Mouse (Mus musculus) cerebellum, adult 9-10 months (tissue): ENCODE results near the gene Pex11b.
"Not testable (repeated sequence)": the region's sequence is repeated elsewhere in the genome, so short reads cannot be mapped to it uniquely, and the experiment has no call there.

Source experiments
- DNase-seq: peaks from one replicate; pipeline ENCODE4 v3.0.0; 2022

The Pex11b gene

DNA sequence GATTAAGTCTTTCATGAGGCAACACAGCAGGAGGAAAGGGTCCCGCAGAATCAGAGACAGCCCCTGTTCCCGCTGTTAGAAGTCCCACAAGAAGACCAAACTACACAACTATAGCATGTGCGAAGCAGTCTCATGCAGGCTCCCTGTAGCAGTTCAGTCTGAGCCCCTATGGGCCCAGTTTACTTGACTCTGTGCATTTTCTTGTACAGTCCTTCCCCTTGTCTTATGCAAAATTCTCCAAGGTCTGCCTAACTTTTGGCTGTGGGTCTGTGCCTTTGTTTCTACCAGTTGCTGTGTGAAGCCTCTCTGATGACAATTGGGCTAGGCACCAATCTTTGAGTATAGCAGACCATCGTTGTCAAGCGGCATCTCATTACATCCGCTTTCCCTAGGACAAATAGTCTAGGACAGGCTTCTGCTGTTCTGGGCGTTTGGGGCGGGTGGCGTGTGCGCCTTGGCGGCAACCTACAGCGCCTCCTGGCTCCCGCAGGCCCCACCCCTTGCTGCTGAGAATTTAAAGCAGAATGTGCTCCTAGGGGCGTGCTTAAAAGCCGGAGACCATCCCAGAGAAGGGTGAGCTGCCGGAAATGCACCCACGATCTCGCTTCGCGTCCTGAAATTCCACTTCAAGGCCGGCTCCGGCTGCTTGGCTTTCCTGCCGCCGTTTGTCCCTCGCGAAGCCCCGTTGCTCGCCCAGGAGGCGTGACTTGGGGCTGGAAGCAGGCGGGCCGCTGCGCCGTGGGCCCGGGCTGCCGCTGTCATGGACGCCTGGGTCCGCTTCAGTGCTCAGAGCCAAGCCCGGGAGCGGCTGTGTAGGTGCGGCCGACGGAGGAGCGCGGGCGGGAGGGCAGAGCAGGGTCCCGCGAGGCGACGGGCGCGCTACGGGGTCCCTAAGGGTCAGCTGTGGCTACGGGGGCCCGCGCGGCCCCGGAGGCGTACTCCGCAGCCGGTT is at the start of gene Pex11b, which contains the start of gene Gm42957:
Gene Pex11b, plus strand, starts transcription at position 449 of the 952 bp plus-strand sequence.
Gene Gm42957, plus strand, starts transcription at position 547 of the 952 bp plus-strand sequence.
- DNase-seq, result peak; percentile 84

DNA sequence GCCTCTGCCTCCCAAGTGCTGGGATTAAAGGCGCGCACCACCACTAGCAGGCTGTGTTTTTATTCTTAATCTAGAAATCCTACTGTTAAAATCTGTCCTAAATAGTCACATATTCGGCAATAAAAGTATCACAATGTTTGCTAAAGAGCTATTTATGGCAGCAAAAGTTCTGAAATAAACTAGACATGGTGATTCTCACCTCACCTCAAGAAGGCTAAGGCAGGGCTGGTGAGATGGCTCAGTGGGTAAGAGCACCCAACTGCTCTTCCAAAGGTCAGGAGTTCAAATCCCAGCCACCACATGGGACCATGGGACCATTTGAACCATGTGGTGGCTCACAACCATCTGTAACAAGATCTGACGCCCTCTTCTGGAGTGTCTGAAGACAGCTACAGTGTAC is 44.5 kb upstream of the Pex11b start:
- DNase-seq, result no peak

DNA sequence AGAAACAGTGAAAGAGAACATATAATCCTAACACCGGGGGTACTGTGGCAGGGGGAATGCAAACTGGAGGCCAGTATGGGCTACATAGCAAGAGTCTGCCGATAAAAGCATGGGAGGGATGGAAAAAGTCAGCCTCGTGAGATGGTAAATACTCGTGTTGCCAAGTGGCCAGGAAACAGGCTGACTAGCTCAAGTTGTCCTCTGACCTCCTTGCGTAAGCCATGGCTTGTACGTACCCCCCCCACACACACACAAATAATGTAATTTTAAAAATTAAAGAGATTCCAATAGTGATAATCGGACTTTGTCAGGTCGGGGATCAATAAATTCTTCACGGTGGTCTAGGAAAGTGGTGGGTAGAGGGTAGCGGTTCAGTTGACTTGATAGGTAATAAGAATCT is 41.8 kb upstream of the Pex11b start:
- DNase-seq, result no peak

DNA sequence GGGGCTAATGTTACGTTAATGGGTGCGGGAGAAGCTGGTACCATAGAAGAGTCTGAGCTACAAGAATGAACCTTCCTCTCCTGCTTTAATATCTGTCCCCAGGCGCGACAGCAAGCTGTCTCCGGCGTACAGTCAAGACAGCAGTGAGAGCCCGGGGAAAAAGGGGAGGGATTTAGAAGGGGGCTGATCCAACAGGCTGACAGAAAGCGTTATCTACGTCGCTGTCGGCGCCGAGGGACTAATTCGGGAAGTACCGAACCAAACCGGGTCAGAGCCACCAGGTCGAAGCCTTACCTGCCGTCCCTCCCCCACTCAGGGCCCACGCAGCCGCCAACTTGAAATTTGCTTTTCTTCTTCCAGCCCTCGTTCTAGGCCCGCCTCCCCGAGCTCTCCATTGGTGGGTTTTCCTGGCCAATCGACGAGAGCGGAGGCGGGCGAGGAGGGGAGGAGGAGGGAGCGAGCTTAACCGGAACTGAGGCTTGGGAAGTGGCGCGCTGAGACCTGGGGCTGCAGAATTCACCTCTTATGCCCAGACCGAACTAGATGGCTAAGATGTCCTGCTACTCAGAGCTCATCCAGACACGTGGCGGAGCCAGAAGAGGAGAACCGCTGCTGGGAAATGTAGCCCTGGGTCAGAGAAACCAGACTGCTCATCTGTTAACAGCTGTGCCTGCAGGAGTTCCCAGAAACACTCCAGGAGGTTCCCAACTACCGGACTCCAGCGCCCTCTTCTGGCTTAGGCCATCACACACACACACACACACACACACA is 41.2 kb upstream of the Pex11b start, which contains the start of gene Polr3gl:
Gene Polr3gl, minus strand, starts transcription at position 392 of the 771 bp plus-strand sequence.
- DNase-seq, result peak; percentile 97

DNA sequence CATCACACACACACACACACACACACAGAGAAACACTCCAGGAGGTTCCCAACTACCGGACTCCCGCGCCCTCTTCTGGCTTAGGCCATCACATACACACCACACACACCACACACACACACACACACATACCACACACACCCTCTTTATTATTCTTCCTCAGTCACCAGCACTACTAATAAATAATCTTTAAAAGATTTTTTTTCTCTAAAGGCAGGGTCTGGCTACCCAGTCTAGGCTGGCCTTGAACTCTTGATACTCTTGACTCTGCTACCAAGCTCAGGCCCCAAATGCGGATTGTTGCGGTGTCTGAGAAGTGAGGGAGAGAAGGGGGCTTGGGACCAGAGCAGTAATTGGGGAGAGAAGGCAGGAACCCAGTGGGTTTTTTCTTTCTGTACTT is 40.3 kb upstream of the Pex11b start:
- DNase-seq, result peak; percentile 58

DNA sequence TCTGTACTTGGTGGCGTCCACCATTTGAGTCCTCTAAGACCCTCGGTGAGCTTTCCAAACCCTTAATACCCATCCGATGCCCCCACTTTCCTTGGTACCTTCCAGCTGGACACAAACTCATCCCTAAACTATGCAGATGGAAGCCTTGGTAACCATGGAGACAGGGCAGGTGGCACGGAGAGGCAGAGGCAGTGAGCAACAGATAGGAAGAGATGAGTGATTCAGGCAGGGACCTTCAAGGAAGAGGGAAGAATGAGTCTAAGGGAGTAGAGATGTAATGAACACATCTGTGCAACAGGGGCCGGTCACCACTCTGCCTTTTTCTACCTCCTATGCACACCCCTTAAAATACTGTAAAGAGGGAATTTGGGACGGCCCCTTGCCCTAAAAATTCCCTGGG is 39.5 kb upstream of the Pex11b start:
- DNase-seq, result peak; percentile 78

DNA sequence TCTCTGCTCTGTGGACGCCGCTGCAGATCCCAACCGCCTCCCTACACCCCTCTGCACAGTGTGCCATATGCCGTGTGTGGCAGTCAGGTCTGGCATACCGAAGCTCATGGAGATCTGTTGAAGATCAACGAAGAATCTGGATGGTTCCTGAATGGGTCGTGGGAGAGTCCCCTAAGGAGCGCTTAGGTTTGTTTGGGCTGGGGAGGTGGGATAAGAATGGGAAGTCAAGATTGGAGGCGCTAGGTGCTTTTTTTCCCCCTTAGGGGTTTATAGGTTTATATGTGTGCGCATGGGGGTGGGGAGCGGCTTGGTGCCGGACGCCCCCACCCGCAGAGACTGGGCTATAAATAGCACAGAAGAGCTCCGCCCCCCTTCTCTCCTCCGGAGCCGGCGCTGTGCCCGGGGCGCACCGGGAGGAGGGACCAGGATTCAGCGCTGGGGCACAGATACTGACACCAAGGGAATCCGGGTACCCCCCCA is 38.9 kb upstream of the Pex11b start, which contains the start of gene Ankrd34a:
Gene Ankrd34a, plus strand, starts transcription at position 409 of the 480 bp plus-strand sequence.
- DNase-seq, result peak; percentile 94

DNA sequence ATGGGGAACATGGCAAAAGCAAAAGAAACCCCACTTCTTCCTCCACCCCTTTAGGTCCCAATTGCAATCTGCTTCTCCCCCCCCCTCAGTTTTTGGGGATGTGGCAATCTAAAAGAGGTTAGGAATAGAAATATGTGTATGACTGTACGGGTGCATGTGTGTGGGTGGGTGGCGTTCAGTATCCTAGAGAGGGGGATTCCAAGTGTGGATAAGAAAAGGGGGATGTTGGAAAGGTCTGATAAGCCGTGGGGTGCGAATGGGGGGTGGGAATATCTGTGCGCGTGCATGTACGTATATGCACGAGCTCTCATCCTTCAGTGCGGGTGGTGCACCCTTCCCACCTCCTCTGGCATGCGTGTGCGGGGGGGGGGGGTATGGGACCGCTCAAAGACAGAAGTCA is 38.3 kb upstream of the Pex11b start:
- DNase-seq, result peak; percentile 74

DNA sequence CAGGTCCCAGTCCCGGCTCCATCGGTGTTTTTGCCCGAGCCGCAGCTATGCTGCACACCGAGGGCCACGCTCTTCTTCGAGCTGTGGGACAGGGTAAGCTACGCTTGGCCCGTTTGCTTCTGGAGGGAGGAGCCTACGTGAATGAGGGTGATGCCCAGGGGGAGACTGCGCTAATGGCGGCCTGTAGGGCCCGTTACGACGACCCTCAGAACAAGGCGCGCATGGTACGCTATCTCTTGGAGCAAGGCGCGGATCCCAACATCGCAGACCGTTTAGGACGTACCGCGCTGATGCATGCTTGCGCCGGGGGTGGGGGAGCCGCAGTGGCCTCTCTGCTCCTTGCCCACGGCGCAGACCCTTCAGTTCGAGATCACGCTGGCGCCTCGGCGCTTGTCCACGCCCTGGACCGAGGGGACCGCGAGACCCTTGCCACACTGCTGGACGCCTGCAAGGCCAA is 37.7 kb upstream of the Pex11b start:
- peak; percentile 72 for DNase-seq

DNA sequence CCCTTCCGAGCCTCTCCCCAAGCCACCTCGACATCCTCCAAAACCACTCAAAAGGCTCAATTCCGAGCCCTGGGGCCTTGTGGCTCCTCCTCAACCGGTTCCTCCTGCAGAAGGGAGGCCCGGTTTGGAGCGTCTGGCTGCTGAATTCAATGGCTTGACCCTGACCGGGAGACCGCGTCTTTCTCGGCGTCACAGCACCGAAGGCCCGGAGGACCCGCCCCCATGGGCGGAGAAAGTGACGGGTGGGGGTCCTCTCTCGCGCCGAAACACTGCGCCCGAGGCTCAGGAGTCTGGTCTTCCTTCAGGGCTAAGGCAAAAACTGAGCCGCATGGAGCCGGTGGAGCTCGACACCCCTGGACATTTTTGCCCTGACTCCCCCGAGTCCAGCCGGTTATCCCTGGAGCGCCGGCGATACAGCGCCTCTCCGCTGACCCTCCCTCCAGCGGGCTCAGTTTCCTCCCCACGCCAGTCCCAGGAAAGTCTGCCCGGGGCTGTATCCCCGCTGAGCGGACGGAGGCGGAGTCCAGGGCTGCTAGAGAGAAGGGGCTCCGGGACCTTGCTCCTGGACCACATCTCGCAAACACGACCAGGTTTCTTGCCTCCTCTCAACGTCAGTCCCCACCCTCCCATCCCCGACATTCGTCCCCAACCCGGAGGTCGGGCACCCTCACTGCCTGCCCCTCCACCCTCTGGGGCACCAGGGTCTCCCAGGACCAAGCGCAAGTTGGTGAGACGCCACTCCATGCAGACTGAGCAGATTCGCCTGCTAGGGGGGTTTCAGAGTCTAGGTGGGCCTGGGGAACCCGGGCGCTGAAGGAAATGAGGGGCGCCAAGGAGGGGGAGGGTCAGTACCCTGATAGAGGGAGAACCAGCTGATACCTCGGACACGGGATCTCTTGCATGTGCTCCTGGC is 36.8 kb upstream of the Pex11b start:
- DNase-seq, result peak; percentile 56

DNA sequence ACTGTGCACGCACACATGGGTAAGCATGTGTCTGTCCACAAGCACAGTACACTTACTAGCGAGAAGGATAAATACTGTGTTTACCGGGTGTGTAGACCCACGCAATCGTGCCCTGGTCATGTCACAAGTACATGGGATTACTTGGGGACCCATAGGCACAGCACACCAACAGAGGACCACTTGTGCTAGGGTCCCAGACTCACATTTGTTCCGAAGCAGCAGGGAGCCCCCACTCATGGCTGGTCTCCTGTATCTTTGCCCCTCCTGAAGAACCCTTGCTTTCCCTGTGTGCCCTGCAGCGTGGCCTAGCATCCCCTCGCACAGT is 36.1 kb upstream of the Pex11b start:
- no peak for DNase-seq

DNA sequence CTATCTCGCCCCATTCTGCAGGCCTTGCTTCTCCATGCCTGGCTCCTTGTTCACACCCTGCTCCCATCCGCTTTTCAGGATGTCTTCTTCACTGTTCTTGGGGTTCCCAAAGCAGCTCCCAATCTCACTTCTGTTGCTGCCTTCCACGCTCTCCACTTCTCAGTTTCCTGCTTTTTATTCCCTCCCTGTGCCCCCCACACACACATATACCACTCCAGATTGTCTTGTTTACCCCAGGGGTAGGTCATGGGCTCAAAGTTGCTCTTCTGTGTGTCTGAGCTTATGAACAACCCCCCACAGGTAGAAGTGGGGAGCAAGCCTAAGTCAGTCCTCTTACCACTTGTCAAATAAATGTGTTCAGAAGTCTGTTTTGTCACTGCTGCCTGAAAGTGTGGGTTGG is 35.8 kb upstream of the Pex11b start:
- DNase-seq, result no peak

DNA sequence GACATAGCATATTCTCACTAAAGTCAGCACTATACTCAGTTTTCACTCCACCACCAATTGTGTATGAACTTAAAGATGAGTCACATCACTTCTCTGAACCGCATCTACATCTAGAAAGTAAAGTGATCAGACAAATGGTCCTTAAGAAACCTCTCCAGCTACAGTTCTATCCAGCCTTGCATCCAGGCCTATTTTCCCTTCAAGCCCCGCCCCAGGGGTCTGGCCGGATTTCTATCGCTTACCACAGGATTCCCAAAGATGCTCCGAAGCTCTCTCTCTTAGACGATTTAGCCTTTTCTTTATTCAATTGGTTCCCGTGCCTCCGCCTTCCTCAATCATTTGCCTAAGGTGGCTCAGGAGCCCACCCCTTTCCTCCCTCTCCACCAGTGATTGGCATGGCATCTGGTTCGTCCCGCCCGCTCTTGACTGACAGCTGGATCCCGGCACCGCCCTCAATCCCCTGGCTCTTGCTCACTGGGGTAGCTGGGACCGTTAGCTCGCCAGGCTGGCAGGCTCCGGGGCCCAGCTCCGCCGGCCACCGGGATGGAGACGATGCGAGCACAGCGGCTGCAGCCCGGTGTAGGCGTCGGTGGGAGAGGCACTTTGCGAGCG is 34.4 kb upstream of the Pex11b start, which contains the start of gene Lix1l:
Gene Lix1l, plus strand, starts transcription at position 511 of the 612 bp plus-strand sequence.
- DNase-seq, result peak; percentile 95

DNA sequence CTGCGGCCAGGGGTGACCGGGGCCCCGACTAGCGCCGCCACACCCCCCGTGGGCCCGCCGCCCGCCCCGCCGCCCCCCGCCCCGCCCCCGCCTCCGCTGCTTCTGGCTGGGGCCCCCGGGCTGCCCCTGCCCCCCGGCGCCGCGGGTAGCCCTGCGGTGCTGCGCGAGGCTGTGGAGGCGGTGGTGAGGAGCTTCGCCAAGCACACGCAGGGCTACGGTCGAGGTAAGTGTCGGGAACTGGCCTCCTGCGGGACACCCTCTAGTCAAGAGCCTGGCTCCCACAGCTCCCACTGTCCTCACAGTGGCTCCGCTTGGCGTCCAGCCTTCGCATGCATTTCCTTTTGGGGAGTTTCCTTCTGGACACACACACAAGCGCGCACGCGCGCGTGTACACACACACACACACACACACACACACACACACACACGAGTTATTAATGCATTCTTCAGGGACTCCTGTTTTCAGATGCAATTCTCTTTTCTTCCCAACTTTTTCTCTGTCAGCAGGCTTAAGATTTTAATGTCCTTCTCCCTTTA is 33.9 kb upstream of the Pex11b start:
- peak; percentile 81 for DNase-seq

DNA sequence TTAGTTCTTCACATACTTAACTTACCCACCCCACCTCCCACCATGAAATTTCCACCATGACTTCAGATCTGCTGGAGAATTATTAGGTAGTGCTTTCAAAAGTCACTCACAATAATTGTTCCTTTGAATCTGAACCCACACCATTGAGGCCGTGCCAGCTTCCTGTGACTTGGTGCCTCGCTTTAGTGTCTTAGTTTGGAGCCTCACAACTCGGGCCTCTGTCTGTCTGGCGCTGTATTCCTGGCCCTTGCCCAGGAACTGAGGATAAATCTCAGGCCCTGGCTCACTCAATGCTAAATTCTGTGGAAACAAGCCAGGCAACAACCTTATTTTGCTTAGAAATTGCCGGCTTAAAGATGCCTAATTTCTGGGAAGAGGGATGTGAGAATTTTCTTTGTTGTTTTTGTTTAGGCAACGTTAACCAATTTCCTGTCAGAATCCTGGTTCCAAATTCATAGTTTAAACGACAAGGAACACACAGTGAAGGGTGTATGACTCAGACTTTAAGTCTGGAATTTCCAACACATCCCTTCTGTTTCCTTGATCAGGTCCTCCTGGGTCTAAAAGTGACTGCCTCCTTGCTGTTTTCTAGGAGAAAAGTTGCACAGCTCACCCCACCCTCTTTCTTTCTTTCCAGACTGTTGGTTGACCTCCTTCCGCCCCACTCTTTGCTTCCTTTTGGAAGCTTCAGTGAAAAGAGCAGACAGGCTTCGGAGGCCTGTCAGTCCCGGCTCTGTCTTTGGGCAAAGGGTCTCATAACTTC is 33.1 kb upstream of the Pex11b start:
- peak; percentile 64 for DNase-seq

DNA sequence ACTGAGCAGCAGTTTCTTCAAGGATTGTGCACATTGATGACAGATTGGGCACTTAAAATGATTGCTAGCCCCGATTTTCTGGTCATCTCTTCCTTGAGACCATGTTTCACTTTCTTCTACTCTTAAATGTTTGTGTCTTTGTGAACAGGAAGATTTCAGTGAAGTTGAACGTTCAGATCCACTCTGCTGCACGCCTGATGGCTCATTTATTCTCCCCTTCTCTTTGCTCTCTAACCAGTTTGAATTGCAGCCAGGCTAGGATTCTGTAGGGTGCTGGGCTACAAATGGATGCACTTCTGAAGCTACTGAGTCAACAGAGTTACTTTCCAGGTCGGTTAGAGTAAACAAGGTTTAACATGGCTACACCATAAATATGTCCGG is 32.5 kb upstream of the Pex11b start:
- DNase-seq, result no peak

DNA sequence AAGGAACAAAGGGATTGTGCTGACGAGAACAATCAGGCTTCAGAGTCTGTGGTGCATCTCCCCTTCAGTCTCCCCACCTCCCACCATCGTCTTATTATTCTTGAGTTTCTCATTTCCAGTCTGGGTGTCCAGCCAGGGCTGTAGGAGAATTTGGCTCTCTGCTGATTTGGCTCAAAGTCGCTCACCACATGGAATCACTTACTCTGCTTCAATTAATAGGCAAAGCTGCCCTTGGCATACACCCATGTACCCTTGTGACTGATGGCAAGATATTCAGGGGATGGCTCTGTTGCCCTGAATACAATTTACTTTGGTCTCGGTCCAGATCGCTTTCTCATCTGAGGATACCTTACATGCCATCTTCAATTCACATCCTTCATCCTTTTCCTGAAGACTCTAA is 31.9 kb upstream of the Pex11b start:
- DNase-seq, result peak; percentile 80

DNA sequence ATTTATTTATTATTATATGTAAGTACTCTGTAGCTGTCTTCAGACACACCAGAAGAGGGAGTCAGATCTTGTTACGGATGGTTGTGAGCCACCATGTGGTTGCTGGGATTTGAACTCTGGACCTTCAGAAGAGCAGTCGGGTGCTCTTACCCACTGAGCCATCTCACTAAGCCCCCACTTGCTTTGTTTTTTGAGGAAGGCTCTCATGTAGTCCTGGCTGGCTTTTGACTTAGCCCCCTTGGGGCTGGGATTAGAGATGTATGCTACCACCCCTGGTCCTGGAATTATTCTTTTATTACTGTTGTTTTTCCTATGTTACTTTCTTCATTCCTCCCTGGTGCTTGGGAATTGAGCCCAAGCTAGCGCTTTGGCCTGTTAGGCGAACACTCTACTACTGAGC is 29.2 kb upstream of the Pex11b start:
- DNase-seq, result not testable (repeated sequence)

DNA sequence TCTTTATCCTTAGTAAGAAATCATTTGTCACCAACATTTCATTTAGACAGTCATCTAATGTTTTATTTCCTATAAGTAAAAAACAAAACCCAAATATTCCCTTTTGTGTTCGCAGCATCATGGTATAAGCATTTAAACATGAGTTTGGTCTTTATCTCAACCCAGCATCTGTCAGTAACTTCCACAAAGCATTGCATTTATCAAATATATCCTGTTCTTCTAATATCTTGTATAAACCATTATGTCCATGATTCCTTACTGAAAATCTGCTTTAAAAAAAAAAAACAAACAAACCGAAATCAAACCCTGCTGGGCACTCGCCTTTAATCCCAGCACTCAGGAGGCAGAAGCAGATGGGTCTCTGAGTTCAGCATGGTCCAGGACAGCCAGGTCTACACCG is 28.6 kb upstream of the Pex11b start:
- no peak for DNase-seq

DNA sequence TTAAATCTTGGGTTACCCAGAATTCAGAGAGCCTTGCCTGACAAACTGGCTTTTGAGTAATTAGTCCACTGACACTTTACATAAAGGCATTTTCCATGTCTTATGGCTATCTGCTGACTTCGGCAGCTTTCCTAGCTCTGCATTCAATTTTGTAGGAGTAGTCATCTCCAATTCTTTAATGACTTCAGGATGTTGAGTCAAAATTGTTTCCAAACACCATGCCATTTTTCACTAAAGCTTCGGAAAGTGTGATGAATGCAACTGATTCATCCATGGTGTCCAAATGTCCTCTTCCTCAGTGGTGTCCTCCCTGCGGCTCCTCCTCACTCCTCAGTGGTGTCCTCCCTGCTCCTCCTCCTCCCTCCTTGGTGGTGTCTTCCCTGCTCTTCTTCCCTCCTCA is 17.2 kb upstream of the Pex11b start:
- DNase-seq, result no peak

DNA sequence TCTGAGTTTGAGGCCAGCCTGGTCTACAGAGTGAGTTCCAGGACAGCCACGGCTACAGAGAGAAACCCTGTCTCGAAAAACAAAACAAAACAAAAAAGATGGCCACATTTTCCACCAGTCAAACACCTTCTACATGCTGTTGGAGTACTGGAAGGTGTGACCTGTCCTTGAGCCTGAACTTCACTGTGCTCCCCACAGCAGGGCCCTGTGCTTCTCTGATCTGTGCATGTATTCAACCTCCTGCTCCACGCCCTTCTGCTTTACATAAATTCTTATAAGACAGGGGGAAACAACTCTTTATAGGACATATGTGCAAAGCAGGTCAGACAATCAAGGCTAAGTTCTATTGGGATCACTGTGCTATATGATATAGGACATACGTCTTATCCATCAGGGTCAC is 12.0 kb upstream of the Pex11b start:
- no peak for DNase-seq
